Mouse (Mus musculus): ENCODE results near the gene Bend3. TPM values are rescaled to one million over a fixed set of nuclear protein-coding genes. Genes with fewer than 3 reads are reported as not detected.
A peak's percentile ranks its signal among the peaks of the same experiment; 100 is the strongest.

Gene Bend3
- total and polyA plus RNA-seq, 3 experiments = 13.0 to 32.8 (median 18.7) TPM

GRCm38 (mm10) chr10:43434326-43434725 lies 44.3 kb upstream of the Bend3 start:
- no peaks in the 10 kb centered on the region for H3K9me3 ChIP-seq (replicated peaks; ENCODE audit: insufficient read depth, low read length)
- H3K4me1 ChIP-seq (ENCODE audit: control insufficient read depth in 1 of 2, insufficient read depth in 2 of 2, low read length in 2 of 2) = no peaks in the 10 kb centered on the region
- TF ChIP-seq NRF1 (IDR thresholded peaks at IDR 0.05; ENCODE audit: insufficient read depth, low read depth, low read length, poor library complexity, severe bottlenecking) = no peak
- TF ChIP-seq ETS1 (IDR thresholded peaks at IDR 0.05; ENCODE audit: low read depth, low read length) = no peak
- no peak for TF ChIP-seq KAT2A (conservative IDR thresholded peaks at IDR 0.05; ENCODE audit: low read depth, low read length)
- TF ChIP-seq GABPA (IDR thresholded peaks at IDR 0.05; ENCODE audit: low read depth, low read length) = no peak
- TF ChIP-seq MAX (IDR thresholded peaks at IDR 0.05; ENCODE audit: low read length) = no peak
- TF ChIP-seq CTCF (IDR thresholded peaks at IDR 0.05 in 2 of 3, conservative IDR thresholded peaks at IDR 0.05 in 1 of 3; ENCODE audit: control insufficient read depth in 1 of 3, insufficient read depth in 1 of 3, low read depth in 2 of 3, low read length in 3 of 3, poor library complexity in 1 of 3, severe bottlenecking in 1 of 3) = no peak
- TF ChIP-seq USF2 (IDR thresholded peaks at IDR 0.05; ENCODE audit: borderline replicate concordance in 1 of 2, insufficient read depth in 1 of 2, low read depth in 1 of 2, low read length in 2 of 2) = no peak
- TF ChIP-seq MXI1 (IDR thresholded peaks at IDR 0.05; ENCODE audit: low read depth, low read length) = no peak
- TF ChIP-seq MYB (IDR thresholded peaks at IDR 0.05; ENCODE audit: low read depth, low read length) = no peak
- no peak for TF ChIP-seq MEF2A (IDR thresholded peaks at IDR 0.05; ENCODE audit: extremely low read depth, insufficient replicate concordance, low read depth, low read length, poor library complexity, severe bottlenecking)
- no peak for TF ChIP-seq E2F4 (IDR thresholded peaks at IDR 0.05; ENCODE audit: borderline replicate concordance, low read depth, low read length)
- TF ChIP-seq TAL1 (IDR thresholded peaks at IDR 0.05; ENCODE audit: low read length) = no peak
- no peak for TF ChIP-seq HCFC1 (IDR thresholded peaks at IDR 0.05; ENCODE audit: low read depth, low read length)
- TF ChIP-seq SIN3A (IDR thresholded peaks at IDR 0.05; ENCODE audit: low read length) = no peak
- no peak for TF ChIP-seq RAD21 (IDR thresholded peaks at IDR 0.05; ENCODE audit: low read depth, low read length)
- TF ChIP-seq POLR2AphosphoS5 (IDR thresholded peaks at IDR 0.05; ENCODE audit: borderline replicate concordance, low read depth, low read length) = no peak
- TF ChIP-seq POLR2AphosphoS2 (IDR thresholded peaks at IDR 0.05; ENCODE audit: low read length) = no peak
- H3K9ac ChIP-seq (ENCODE audit: control insufficient read depth, low read depth, low read length, poor library complexity, severe bottlenecking) = no peak overlapping the region
- H3K79me2 ChIP-seq (ENCODE audit: control insufficient read depth, insufficient read depth, low read length, poor library complexity) = no peaks in the 10 kb centered on the region
- no peak for DNase-seq (ENCODE audit: low read depth, low spot score)
- no peak overlapping the region for H3K27ac ChIP-seq (ENCODE audit: control insufficient read depth, low read depth, low read length)
- H3K4me3 ChIP-seq (ENCODE audit: control insufficient read depth in 1 of 2, insufficient read depth in 1 of 2, low read depth in 2 of 2, low read length in 2 of 2) = no peak overlapping the region
- H3K36me3 ChIP-seq (ENCODE audit: control insufficient read depth in 1 of 2, insufficient read depth in 2 of 2, low read length in 2 of 2) = no peaks in the 10 kb centered on the region
- no peaks in the 10 kb centered on the region for H3K27me3 ChIP-seq (ENCODE audit: control insufficient read depth in 1 of 2, insufficient read depth in 2 of 2, low read length in 2 of 2)

GRCm38 (mm10) chr10:43435757-43436156 lies 42.9 kb upstream of the Bend3 start:
- peak; percentile 42 for TF ChIP-seq SMC3 (IDR thresholded peaks at IDR 0.05; ENCODE audit: low read depth, low read length)
- no peak for TF ChIP-seq NELFE (IDR thresholded peaks at IDR 0.05; ENCODE audit: low read depth, low read length)
- TF ChIP-seq ZC3H11A (IDR thresholded peaks at IDR 0.05; ENCODE audit: low read depth, low read length) = peak; percentile 21; the same call in 1 of the 2 replicates
- peak; percentile 41 to 54 (median 49); a peak in 5 of 6 replicates for TF ChIP-seq CTCF (IDR thresholded peaks at IDR 0.05 in 2 of 3, conservative IDR thresholded peaks at IDR 0.05 in 1 of 3; ENCODE audit: control insufficient read depth in 1 of 3, insufficient read depth in 1 of 3, low read depth in 2 of 3, low read length in 3 of 3, poor library complexity in 1 of 3, severe bottlenecking in 1 of 3)
- TF ChIP-seq RAD21 (IDR thresholded peaks at IDR 0.05; ENCODE audit: low read depth, low read length) = peak; percentile 50
- Histone ChIP-seq H3K27ac (ENCODE audit: control insufficient read depth, low read depth, low read length) (no peak overlapping the region), H3K27me3 (ENCODE audit: control insufficient read depth in 1 of 2, insufficient read depth in 2 of 2, low read length in 2 of 2) (no peaks in the 10 kb centered on the region), H3K4me3 (ENCODE audit: control insufficient read depth in 1 of 2, insufficient read depth in 1 of 2, low read depth in 2 of 2, low read length in 2 of 2) (no peak overlapping the region), H3K36me3 (ENCODE audit: control insufficient read depth in 1 of 2, insufficient read depth in 2 of 2, low read length in 2 of 2) (no peaks in the 10 kb centered on the region), H3K79me2 (ENCODE audit: control insufficient read depth, insufficient read depth, low read length, poor library complexity) (no peaks in the 10 kb centered on the region), H3K9me3 (replicated peaks; ENCODE audit: insufficient read depth, low read length) (no peaks in the 10 kb centered on the region), H3K4me1 (ENCODE audit: control insufficient read depth in 1 of 2, insufficient read depth in 2 of 2, low read length in 2 of 2) (no peaks in the 10 kb centered on the region), H3K9ac (ENCODE audit: control insufficient read depth, low read depth, low read length, poor library complexity, severe bottlenecking) (no peak overlapping the region)
- peak; percentile 36 for DNase-seq (ENCODE audit: low read depth, low spot score)

Data from MEL (cell line).